Mouse (Mus musculus) heart, adult 2 months (tissue): Measurements from ENCODE around the gene Gm15155.

Source experiments
- CTCF ChIP-seq: fragments of 200-600 bp; IDR thresholded peaks from 2 replicates; pipeline ENCODE4 v1.8.1; 2022; ENCODE audit warnings: antibody characterized with exemption, mild to moderate bottlenecking, moderate library complexity
- EP300 ChIP-seq: fragments of 200-500 bp; IDR thresholded peaks from 2 replicates; pipeline ENCODE4 v1.6.1; 2011; ENCODE audit warnings: low read depth, low read length, control low read depth; ENCODE audit not compliant: insufficient read depth
- POLR2A ChIP-seq: fragments of 200-500 bp; IDR thresholded peaks from 2 replicates; pipeline ENCODE4 v1.6.1; 2011; ENCODE audit warnings: mild to moderate bottlenecking, low read depth, low read length, control low read depth; ENCODE audit not compliant: insufficient read depth

DNA sequence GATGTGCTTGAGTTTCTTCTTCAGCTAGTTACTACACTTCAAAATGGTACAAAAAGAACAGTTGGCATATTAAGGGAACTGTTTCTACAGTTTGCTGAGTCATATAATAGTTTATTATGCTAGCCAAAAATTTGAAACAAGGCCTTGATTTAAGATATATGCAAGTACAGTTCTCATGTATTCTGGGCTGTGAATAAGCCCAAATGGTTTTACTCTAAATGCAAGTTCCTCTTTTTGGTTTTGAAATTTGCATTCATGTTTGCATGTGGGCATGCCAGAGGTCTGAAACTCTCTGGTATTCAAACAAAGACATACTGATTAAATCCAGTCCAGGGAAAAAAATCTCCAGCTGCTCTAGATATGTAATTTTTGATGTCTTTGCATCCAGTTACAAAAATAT is 277.2 kb downstream of the Gm15155 start:
- TF ChIP-seq CTCF (no peak), EP300 (no peak), POLR2A (no peak)
